Mouse (Mus musculus): ENCODE measurements around the gene Adamts2. TPM values are rescaled to one million over a fixed set of nuclear protein-coding genes. Genes with fewer than 3 reads are reported as not detected.

Adamts2 gene
- polyA plus RNA-seq, 1 experiment from 2014 or later, result 0.46 TPM

DNA sequence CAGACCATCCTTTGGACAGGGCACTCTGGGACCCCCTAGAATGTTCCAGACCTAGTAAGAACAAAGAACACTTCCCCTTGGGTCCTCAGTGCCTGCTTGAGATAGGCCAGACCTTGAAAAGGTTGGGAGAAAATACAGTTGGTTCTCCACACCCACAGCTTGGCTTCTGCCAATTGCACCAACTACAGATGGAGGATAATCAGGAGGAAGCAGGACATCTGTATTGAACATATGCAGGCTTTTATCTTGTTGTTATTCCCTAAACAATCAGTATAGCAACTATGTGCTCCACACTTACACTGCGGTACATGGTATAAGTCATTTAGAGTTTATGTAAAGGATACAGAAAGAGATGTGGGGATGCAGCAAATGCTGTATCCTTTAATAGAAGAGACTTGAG lies 169.1 kb downstream of the Adamts2 start:
- H3K4me3 ChIP-seq, result no peak overlapping the region
- H3K36me3 ChIP-seq, result no peaks in the 10 kb centered on the region
- no peak overlapping the region for H3K27ac ChIP-seq
- DNase-seq (ENCODE audit: low spot score), result no peak
- H3K27me3 ChIP-seq (ENCODE audit: low read depth, poor library complexity, severe bottlenecking), result no peaks in the 10 kb centered on the region
- no peaks in the 10 kb centered on the region for H3K9me3 ChIP-seq (replicated peaks)
- peaks cover 6% of the 10 kb centered on the region; the same call in 1 of the 2 replicates for H3K4me1 ChIP-seq
- 100% methylated on average over 1 of the region's 1 CpGs for WGBS

DNA sequence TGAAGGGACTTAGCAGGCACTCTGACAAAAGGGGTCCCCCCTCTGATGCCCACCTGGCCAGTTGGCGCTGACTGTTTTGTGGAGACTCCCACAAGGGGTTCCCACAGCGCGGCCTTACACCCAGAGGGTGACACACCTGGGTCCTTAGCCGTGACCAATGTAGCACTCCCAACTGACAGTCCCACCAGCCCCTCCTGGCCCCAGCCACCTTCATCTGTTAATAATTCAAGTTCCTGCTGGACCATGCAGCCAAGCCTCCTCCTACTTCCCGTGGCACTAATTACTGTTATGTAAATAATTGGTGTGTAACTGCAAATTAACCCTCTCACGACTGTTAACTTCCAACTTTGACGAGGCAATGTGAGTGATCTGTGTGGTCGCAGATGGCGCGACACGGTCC lies 195.8 kb downstream of the Adamts2 start:
- no peaks in the 10 kb centered on the region for H3K27me3 ChIP-seq (ENCODE audit: low read depth, poor library complexity, severe bottlenecking)
- H3K4me1 ChIP-seq, result peaks cover 12% of the 10 kb centered on the region
- no peak for DNase-seq (ENCODE audit: low spot score)
- no peak overlapping the region for H3K4me3 ChIP-seq
- WGBS, result 72% methylated on average over 11 of the region's 11 CpGs
- no peak overlapping the region for H3K27ac ChIP-seq
- no peaks in the 10 kb centered on the region for H3K9me3 ChIP-seq (replicated peaks)
- no peaks in the 10 kb centered on the region for H3K36me3 ChIP-seq

DNA sequence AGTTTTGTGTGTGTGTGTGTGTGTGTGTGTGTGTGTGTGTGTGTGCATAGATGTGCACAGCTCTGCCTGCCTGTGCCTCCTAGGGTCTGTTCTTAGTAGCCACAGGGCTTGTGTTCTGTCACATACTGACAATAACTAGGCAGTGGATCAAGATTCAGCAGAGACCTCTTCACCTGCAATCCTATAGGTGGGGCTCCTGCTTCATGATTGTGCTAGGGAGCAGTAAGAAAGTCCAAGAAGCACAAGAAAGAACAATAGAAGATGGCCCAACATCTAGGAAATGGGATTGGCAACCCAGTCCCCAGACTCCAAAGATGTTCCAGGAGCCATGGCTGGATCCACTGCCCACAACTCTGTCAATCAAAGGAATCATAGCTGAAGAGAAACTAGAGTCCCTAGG lies 197.0 kb downstream of the Adamts2 start:
- Histone ChIP-seq H3K4me1 (peaks cover 12% of the 10 kb centered on the region), H3K4me3 (no peak overlapping the region), H3K27me3 (ENCODE audit: low read depth, poor library complexity, severe bottlenecking) (no peaks in the 10 kb centered on the region), H3K9me3 (replicated peaks) (no peaks in the 10 kb centered on the region), H3K27ac (no peak overlapping the region), H3K36me3 (no peaks in the 10 kb centered on the region)
- no peak for DNase-seq (ENCODE audit: low spot score)

- 94% methylated on average over 4 of the region's 4 CpGs for WGBS
Observed at GRCm38 (mm10) chr11:50814233-50814632, 212.3 kb downstream of the Adamts2 start.

DNA sequence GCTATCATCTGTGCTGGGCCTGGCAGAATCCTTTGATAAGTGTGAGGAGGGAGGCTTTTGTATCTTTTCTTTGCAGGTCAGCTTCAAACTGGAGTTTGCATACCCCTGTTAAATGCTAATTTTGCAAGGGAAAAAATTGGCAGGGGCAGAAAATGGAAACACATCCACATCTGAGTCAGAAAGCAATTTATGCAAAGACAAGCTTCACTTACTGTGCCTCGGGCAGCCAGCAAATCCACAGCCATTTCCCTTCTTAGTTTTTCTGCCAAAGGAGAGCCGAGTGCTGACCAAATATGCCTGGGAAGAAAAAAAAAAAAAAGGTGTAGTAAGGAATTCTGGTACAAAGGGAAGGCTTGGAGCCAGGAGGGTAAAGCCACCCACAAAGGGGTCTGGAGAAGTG lies 224.3 kb downstream of the Adamts2 start:
- Histone ChIP-seq H3K36me3 (peaks cover 47% of the 10 kb centered on the region), H3K27ac (no peak overlapping the region), H3K9me3 (replicated peaks) (no peaks in the 10 kb centered on the region), H3K4me1 (peaks cover 13% of the 10 kb centered on the region), H3K27me3 (ENCODE audit: low read depth, poor library complexity, severe bottlenecking) (no peaks in the 10 kb centered on the region), H3K4me3 (peak overlapping the region; percentile 88)
- no peak for DNase-seq (ENCODE audit: low spot score)
- 84% methylated on average over 2 of the region's 2 CpGs for WGBS

More at GRCm38 (mm10) chr11:50814233-50814632, 212.3 kb downstream of the Adamts2 start:
- H3K27me3 ChIP-seq (ENCODE audit: low read depth, poor library complexity, severe bottlenecking), result no peaks in the 10 kb centered on the region
- no peak for DNase-seq (ENCODE audit: low spot score)
- peaks cover 24% of the 10 kb centered on the region for H3K9me3 ChIP-seq (replicated peaks)
- no peak overlapping the region for H3K27ac ChIP-seq
- H3K36me3 ChIP-seq, result peaks cover 99% of the 10 kb centered on the region
- no peaks in the 10 kb centered on the region for H3K4me1 ChIP-seq
- H3K4me3 ChIP-seq, result no peak overlapping the region

GRCm38 (mm10) chr11:50827010-50827953 lies 225.4 kb downstream of the Adamts2 start, which contains the start of gene Zfp354c:
Gene Zfp354c, minus strand, starts transcription at chr11:50827724.
- H3K4me3 ChIP-seq, result peak within 1 kb of the TSS; percentile 88

GRCm38 (mm10) chr11:50835727-50836126 lies 233.8 kb downstream of the Adamts2 start:
- Histone ChIP-seq H3K27me3 (ENCODE audit: low read depth, poor library complexity, severe bottlenecking) (no peaks in the 10 kb centered on the region), H3K9me3 (replicated peaks) (peaks cover 8% of the 10 kb centered on the region; the same call in 1 of the 2 replicates), H3K4me1 (no peaks in the 10 kb centered on the region), H3K27ac (no peak overlapping the region), H3K36me3 (peaks cover 20% of the 10 kb centered on the region), H3K4me3 (no peak overlapping the region)
- DNase-seq (ENCODE audit: low spot score), result no peak
- 90% methylated on average over 4 of the region's 4 CpGs for WGBS

More at GRCm38 (mm10) chr11:50827010-50827953, 225.4 kb downstream of the Adamts2 start, which contains the start of gene Zfp354c:
- WGBS, result 1% methylated on average over 45 of the region's 45 CpGs
- H3K4me1 ChIP-seq, result peaks cover 13% of the 10 kb centered on the region
- peak within 1 kb of the TSS; percentile 95 for H3K27ac ChIP-seq
- peaks cover 38% of the 10 kb centered on the region for H3K36me3 ChIP-seq
- peak; percentile 89 for DNase-seq (ENCODE audit: low spot score)
- no peaks in the 10 kb centered on the region for H3K27me3 ChIP-seq (ENCODE audit: low read depth, poor library complexity, severe bottlenecking)
- H3K9me3 ChIP-seq (replicated peaks), result no peaks in the 10 kb centered on the region

GRCm38 (mm10) chr11:50841023-50841735 lies 239.3 kb downstream of the Adamts2 start, which contains the start of gene Zfp879:
Gene Zfp879, minus strand, starts transcription at chr11:50841552.
- Histone ChIP-seq H3K4me1 (peaks cover 7% of the 10 kb centered on the region), H3K27me3 (ENCODE audit: low read depth, poor library complexity, severe bottlenecking) (peaks cover 12% of the 10 kb centered on the region; the same call in 1 of the 2 replicates), H3K4me3 (peak within 1 kb of the TSS; percentile 49), H3K27ac (peak within 1 kb of the TSS; percentile 88), H3K36me3 (no peaks in the 10 kb centered on the region), H3K9me3 (replicated peaks) (no peaks in the 10 kb centered on the region)
- peak; percentile 96 for DNase-seq (ENCODE audit: low spot score)
- WGBS, result 25% methylated on average over 22 of the region's 22 CpGs

DNA sequence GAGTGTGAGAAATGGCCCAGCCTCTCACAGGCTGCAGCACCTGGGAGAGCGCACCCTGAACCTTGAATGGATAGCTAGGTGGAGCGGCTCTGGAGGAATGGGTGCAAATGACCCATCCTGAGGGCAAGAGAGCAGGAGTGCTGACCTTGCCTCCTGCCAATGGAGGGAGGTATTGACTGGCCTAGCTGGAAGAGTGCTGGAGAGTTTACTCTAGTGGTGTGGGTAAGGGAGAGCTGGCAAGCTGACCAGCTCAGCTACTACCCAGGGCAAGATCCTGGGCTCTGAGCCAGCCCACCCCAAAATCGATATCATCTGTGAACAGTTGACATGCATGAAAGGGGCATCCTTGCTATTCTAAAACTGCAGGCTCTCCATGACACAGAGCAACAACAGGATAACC lies 244.1 kb downstream of the Adamts2 start:
- WGBS, result 83% methylated on average over 3 of the region's 3 CpGs
- peaks cover 10% of the 10 kb centered on the region for H3K4me1 ChIP-seq

GRCm38 (mm10) chr11:50847047-50847446 lies 245.2 kb downstream of the Adamts2 start:
- Histone ChIP-seq H3K4me3 (no peak overlapping the region), H3K36me3 (no peaks in the 10 kb centered on the region), H3K9me3 (replicated peaks) (no peaks in the 10 kb centered on the region), H3K4me1 (peaks cover 13% of the 10 kb centered on the region), H3K27me3 (ENCODE audit: low read depth, poor library complexity, severe bottlenecking) (peaks cover 62% of the 10 kb centered on the region), H3K27ac (no peak overlapping the region)
- no peak for DNase-seq (ENCODE audit: low spot score)
- WGBS, result 82% methylated on average over 5 of the region's 5 CpGs

More for the DNA sequence above, 244.1 kb downstream of the Adamts2 start:
- no peak for DNase-seq (ENCODE audit: low spot score)
- no peak overlapping the region for H3K27ac ChIP-seq
- no peak overlapping the region for H3K4me3 ChIP-seq
- no peaks in the 10 kb centered on the region for H3K9me3 ChIP-seq (replicated peaks)
- H3K36me3 ChIP-seq, result no peaks in the 10 kb centered on the region
- peaks cover 51% of the 10 kb centered on the region for H3K27me3 ChIP-seq (ENCODE audit: low read depth, poor library complexity, severe bottlenecking)

GRCm38 (mm10) chr11:50848520-50849137 lies 246.7 kb downstream of the Adamts2 start:
- Histone ChIP-seq H3K9me3 (replicated peaks) (no peaks in the 10 kb centered on the region), H3K4me3 (no peak overlapping the region), H3K27ac (no peak overlapping the region), H3K36me3 (no peaks in the 10 kb centered on the region), H3K27me3 (ENCODE audit: low read depth, poor library complexity, severe bottlenecking) (peaks cover 78% of the 10 kb centered on the region), H3K4me1 (peaks cover 13% of the 10 kb centered on the region)
- no peak for DNase-seq (ENCODE audit: low spot score)
- 39% methylated on average over 3 of the region's 3 CpGs for WGBS

DNA sequence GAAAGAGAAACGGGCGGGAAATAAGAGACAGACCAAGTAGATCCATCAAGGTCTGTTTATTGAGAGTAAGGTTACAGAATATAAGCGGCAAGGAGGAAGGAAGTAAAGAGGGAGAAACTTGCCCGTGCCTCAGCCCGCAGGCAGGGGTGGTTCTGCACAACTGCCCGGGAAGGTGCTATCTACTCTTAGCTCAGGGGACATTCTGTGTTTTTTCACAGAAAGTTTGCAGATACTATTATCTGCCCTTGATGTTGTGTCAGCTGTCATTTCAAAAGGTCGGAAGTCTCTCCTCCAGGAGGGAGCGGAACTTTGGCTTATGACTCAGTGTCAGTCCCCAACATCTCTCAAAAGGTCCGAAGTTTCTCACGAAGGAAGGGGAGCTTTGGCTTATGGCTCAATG lies 247.4 kb downstream of the Adamts2 start:
- WGBS, result 7% methylated on average over 10 of the region's 10 CpGs
- no peaks in the 10 kb centered on the region for H3K36me3 ChIP-seq
- H3K4me1 ChIP-seq, result peaks cover 13% of the 10 kb centered on the region
- H3K9me3 ChIP-seq (replicated peaks), result no peaks in the 10 kb centered on the region
- peaks cover 85% of the 10 kb centered on the region for H3K27me3 ChIP-seq (ENCODE audit: low read depth, poor library complexity, severe bottlenecking)
- no peak overlapping the region for H3K4me3 ChIP-seq
- DNase-seq (ENCODE audit: low spot score), result no peak
- H3K27ac ChIP-seq, result no peak overlapping the region

All from limb, embryonic 10.5 days (tissue).